Mouse (Mus musculus): ENCODE measurements around the gene Large1. TPM values are rescaled to one million over a fixed set of nuclear protein-coding genes. Genes with fewer than 3 reads are reported as not detected.

Large1 gene
- polyA plus RNA-seq, 1 experiment from 2014 or later, result 23.9 TPM

Small RNAs within 50 kb of the gene (microRNA-seq; reads per million reads assigned to microRNA genes)
- not detected for gene Mir28b
